Mouse (Mus musculus): Measurements from ENCODE around the gene Fam117a. TPM values are rescaled to one million over a fixed set of nuclear protein-coding genes. Genes with fewer than 3 reads are reported as not detected.
"Not testable (repeated sequence)": the region's sequence is repeated elsewhere in the genome, so short reads cannot be mapped to it uniquely, and the experiment has no call there.

Fam117a gene
- polyA plus RNA-seq, 1 experiment from 2014 or later = 8.8 TPM

DNA sequence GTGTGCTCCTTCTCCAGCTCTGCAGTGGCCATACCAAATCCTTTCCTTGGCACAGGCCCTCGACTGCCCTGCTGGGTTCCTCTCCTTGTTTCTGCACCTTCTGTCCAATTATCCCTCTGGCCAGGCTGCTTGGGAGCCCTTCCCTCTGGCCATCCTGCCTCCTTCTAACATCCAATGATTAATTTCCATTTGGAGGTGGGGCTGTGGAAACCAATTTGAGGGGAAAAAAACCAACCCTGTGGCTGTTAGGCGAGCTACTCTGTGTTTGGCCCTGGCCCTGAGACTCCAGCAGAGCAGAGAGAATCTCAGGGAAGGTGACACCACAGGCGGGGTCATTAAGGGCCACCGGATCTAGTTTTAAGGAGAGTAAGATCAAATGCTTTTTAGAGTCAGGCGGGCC, 65.4 kb downstream of the Fam117a start:
- ATAC-seq = no peak
- H3K27ac ChIP-seq (ENCODE audit: low read length) = 0 out of 2 replicates have a peak overlapping the region, but pooled peaks have one; percentile 11
- no peak overlapping the region for H3K4me3 ChIP-seq (ENCODE audit: low read length)
- H3K4me1 ChIP-seq (ENCODE audit: control insufficient read depth, insufficient read depth, low read length) = no peaks in the 10 kb centered on the region
- H3K36me3 ChIP-seq (ENCODE audit: control insufficient read depth, insufficient read depth, low read length) = no peaks in the 10 kb centered on the region
- H3K9ac ChIP-seq (ENCODE audit: low read depth, low read length) = no peak overlapping the region
- no peaks in the 10 kb centered on the region for H3K27me3 ChIP-seq (replicated peaks; ENCODE audit: control insufficient read depth, insufficient read depth, low read length)
- H3K4me2 ChIP-seq (ENCODE audit: low read depth, low read length) = no peak overlapping the region
- WGBS = 32% methylated on average over 5 of the region's 5 CpGs
- H3K9me3 ChIP-seq (ENCODE audit: control insufficient read depth, low read length) = no peaks in the 10 kb centered on the region

DNA sequence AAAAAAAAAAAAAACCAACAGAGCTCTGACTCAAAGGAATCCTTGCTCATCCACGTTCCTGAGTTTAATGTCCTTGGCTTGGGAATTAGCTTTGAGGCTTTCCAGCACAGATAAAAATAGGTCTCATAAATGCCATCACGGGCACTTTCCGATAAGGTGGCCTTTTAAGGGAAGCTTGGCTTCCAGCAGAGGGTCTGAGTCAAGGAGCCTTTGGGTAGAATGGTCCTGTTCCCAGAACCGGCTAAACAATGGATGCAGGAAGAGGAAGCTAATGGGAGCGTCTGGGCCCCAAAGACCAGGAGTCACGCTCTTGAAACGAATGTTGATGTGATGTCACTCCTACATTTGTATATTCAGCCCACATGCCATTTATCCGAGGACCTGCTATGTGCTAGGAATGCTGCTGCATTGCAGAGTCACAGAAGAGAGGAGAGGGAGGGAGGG, 65.9 kb downstream of the Fam117a start:
- peak; percentile 38; the same call in 1 of the 2 replicates for ATAC-seq
- Histone ChIP-seq H3K4me3 (ENCODE audit: low read length) (no peak overlapping the region), H3K4me1 (ENCODE audit: control insufficient read depth, insufficient read depth, low read length) (no peaks in the 10 kb centered on the region), H3K27ac (ENCODE audit: low read length) (no peak overlapping the region), H3K9me3 (ENCODE audit: control insufficient read depth, low read length) (no peaks in the 10 kb centered on the region), H3K27me3 (replicated peaks; ENCODE audit: control insufficient read depth, insufficient read depth, low read length) (no peaks in the 10 kb centered on the region), H3K36me3 (ENCODE audit: control insufficient read depth, insufficient read depth, low read length) (no peaks in the 10 kb centered on the region), H3K9ac (ENCODE audit: low read depth, low read length) (no peak overlapping the region), H3K4me2 (ENCODE audit: low read depth, low read length) (no peak overlapping the region)
- 26% methylated on average over 8 of the region's 8 CpGs for WGBS

DNA sequence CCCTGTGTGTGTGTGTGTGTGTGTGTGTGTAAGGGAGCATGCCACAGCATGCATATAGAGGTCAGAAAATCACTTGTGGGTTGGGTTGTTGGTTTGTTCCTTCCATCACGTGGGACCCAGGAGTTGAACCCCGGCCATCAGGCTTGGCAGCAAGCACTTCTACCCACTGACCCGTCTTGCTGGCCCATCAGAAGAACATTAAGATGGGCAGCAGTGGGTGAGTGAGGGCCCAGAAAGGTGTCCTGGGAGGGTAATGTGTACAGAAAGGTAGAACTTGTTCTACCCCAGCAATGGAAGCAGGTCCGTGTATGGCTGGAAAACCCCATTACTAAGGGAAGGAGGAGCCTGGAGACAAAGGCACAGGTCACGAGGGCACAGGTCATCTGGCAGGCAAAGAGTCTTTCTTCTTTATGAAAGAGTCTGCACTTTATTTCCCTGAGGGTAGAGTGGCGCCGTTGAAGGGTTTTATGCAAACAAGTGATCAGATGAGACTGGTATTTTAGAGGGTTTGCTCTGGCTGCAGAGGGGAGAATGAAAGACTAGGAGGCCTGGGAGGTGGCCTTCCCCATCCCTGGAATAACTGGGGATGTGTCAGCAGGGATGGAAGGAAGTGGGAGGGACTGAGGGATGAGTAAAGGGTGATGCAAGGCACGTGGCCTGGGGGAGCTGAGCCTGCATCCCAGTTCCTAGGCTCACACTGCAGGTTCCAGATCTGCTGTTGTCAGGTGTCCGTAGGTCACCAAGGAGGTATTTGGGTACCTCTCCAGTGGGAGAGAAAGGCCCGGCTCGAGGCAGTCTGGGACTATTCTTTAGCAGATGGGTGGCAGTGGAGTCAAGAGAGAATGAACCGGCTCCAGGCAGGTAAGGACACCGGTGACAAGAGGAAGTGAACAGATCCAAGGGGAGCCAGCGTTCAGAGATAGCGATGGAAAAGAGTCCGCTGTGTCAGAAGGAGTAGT, 66.8 kb downstream of the Fam117a start:
- Histone ChIP-seq H3K36me3 (ENCODE audit: control insufficient read depth, insufficient read depth, low read length) (no peaks in the 10 kb centered on the region), H3K4me3 (ENCODE audit: low read length) (no peak overlapping the region), H3K27ac (ENCODE audit: low read length) (no peak overlapping the region), H3K9me3 (ENCODE audit: control insufficient read depth, low read length) (no peaks in the 10 kb centered on the region), H3K9ac (ENCODE audit: low read depth, low read length) (no peak overlapping the region), H3K4me1 (ENCODE audit: control insufficient read depth, insufficient read depth, low read length) (no peaks in the 10 kb centered on the region), H3K27me3 (replicated peaks; ENCODE audit: control insufficient read depth, insufficient read depth, low read length) (no peaks in the 10 kb centered on the region), H3K4me2 (ENCODE audit: low read depth, low read length) (no peak overlapping the region)
- WGBS = 72% methylated on average over 16 of the region's 16 CpGs
- ATAC-seq = no peak

DNA sequence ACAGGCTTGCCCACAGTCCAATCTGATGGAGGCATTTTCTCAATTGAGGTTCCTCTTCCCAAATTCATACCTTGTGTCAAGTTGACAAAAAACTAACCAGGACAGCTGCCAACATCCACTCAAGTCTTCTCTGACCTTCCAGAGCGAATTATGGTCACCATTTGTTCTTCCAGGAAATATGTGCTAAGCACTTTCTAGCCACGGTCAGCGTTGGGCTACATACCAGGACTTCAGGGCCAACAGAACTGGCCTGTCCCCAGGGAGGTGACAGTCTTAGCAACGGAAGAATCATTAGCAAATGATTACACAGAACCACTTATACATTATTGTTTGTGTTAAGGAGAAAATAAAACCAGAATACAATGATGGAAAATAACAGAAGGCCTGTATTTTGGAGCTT, 69.0 kb downstream of the Fam117a start:
- H3K4me3 ChIP-seq (ENCODE audit: low read length) = no peak overlapping the region
- no peaks in the 10 kb centered on the region for H3K27me3 ChIP-seq (replicated peaks; ENCODE audit: control insufficient read depth, insufficient read depth, low read length)
- H3K36me3 ChIP-seq (ENCODE audit: control insufficient read depth, insufficient read depth, low read length) = no peaks in the 10 kb centered on the region
- H3K9ac ChIP-seq (ENCODE audit: low read depth, low read length) = no peak overlapping the region
- H3K27ac ChIP-seq (ENCODE audit: low read length) = no peak overlapping the region
- WGBS = 64% methylated on average over 4 of the region's 4 CpGs
- H3K9me3 ChIP-seq (ENCODE audit: control insufficient read depth, low read length) = no peaks in the 10 kb centered on the region
- no peaks in the 10 kb centered on the region for H3K4me1 ChIP-seq (ENCODE audit: control insufficient read depth, insufficient read depth, low read length)
- H3K4me2 ChIP-seq (ENCODE audit: low read depth, low read length) = no peak overlapping the region
- no peak for ATAC-seq

DNA sequence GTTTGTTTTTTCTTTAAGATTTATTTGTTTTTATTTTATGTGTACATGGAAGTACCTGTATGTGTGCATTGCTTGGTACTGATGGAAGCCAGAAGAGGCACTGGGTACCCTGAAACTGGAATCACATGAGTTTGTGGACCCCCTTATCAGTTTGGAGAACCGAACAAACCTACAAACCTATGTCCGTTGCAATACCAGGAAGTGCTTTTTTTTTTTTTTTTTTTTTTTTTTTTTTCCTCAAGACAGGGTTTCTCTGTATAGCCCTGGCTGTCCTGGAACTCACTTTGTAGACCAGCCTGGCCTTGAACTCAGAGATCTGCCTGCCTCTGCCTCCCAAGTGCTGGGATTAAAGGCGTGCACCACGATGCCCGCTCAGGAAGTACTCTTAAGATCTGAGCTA, 69.6 kb downstream of the Fam117a start:
- not testable (repeated sequence) for H3K27me3 ChIP-seq (replicated peaks; ENCODE audit: control insufficient read depth, insufficient read depth, low read length); H3K36me3 ChIP-seq (ENCODE audit: control insufficient read depth, insufficient read depth, low read length); H3K27ac ChIP-seq (ENCODE audit: low read length); H3K9me3 ChIP-seq (ENCODE audit: control insufficient read depth, low read length); ATAC-seq; H3K4me1 ChIP-seq (ENCODE audit: control insufficient read depth, insufficient read depth, low read length); H3K9ac ChIP-seq (ENCODE audit: low read depth, low read length); H3K4me2 ChIP-seq (ENCODE audit: low read depth, low read length); H3K4me3 ChIP-seq (ENCODE audit: low read length)
- 92% methylated on average over 5 of the region's 5 CpGs for WGBS

DNA sequence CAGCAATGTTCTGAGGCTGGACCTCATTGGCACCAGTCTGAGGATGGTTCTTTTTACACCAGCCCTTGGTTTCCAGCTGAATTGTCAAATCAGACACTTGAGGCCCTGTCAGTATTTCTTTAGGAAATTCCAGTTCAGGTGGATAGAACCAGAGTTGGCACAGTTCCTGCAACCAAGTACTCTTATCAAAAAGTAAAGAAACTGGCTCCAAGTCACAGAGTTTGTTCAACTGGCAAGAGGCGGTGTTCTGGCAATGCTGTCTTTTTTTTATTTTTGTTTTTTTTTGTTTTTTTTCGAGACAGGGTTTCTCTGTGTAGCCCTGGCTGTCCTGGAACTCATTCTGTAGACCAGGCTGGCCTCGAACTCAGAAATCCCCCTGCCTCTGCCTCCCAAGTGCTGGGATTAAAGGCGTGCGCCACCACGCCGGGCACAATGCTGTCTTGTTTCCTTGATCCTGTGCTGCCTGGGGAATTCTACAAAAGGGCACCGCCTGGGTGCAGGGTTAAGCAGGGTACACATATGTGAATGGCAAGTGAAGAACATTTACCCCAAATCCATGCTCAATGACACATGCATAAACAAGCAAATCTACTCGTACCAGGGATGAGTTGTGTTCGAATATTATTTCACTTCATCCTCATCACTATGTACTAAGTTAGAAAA, 72.8 kb downstream of the Fam117a start:
- Histone ChIP-seq H3K27me3 (replicated peaks; ENCODE audit: control insufficient read depth, insufficient read depth, low read length) (0 out of 2 replicates have a peak, but pooled peaks cover 2% of the 10 kb centered on the region), H3K9me3 (ENCODE audit: control insufficient read depth, low read length) (no peaks in the 10 kb centered on the region), H3K27ac (ENCODE audit: low read length) (no peak overlapping the region), H3K36me3 (ENCODE audit: control insufficient read depth, insufficient read depth, low read length) (no peaks in the 10 kb centered on the region), H3K4me3 (ENCODE audit: low read length) (no peak overlapping the region), H3K4me1 (ENCODE audit: control insufficient read depth, insufficient read depth, low read length) (no peaks in the 10 kb centered on the region), H3K9ac (ENCODE audit: low read depth, low read length) (no peak overlapping the region), H3K4me2 (ENCODE audit: low read depth, low read length) (no peak overlapping the region)
- 89% methylated on average over 10 of the region's 10 CpGs for WGBS
- no peak for ATAC-seq

DNA sequence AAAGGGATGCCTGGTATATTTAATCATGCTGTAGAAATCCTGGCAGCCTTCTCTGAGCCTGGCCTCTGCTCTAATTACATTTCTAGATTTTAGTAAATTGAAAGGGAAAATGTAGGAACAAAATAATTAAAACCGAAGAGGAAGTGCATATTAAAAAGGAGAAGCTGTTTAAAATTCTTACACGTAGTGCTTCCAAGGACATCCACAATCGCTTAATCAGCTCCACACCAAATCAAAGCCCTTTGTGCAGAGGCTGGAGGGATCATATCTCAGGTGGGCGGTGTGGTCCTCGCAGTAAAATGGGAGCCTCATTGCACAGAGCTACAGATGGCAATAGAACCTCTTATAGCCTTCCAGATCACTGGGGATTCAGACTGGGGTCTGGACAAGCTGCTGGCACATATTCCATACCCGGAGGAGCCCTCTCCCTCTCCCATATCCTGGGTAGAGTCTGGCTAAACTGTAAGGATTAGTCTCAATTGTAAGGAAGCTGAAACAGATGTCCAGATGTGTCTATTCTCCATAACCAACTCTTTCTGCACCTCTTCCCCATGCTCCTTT, 74.7 kb downstream of the Fam117a start:
- 64% methylated on average over 6 of the region's 6 CpGs for WGBS
- Histone ChIP-seq H3K27ac (ENCODE audit: low read length) (no peak overlapping the region), H3K9ac (ENCODE audit: low read depth, low read length) (no peak overlapping the region), H3K9me3 (ENCODE audit: control insufficient read depth, low read length) (no peaks in the 10 kb centered on the region), H3K4me1 (ENCODE audit: control insufficient read depth, insufficient read depth, low read length) (peaks cover 9% of the 10 kb centered on the region), H3K4me2 (ENCODE audit: low read depth, low read length) (no peak overlapping the region), H3K36me3 (ENCODE audit: control insufficient read depth, insufficient read depth, low read length) (no peaks in the 10 kb centered on the region), H3K27me3 (replicated peaks; ENCODE audit: control insufficient read depth, insufficient read depth, low read length) (0 out of 2 replicates have a peak, but pooled peaks cover 2% of the 10 kb centered on the region), H3K4me3 (ENCODE audit: low read length) (no peak overlapping the region)
- no peak for ATAC-seq

DNA sequence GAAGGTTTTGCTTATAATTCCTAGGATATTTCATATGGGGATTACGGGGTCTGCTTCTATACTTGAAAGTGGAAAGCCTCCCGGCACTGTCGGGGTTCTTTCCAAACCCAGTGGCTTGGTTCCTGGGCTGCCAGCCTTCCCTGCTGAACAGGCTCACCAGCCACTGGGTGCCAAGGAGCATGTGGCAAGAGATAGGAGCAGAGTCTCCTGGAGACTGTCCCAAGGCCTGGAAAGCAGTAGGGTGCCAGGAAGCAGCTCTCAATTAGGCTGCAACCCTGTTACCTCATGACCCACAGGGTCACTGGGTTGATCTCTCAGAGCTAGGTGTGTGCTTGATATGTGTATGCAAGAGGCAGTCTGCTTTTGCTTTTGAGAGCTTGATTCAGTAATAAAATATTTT, 75.8 kb downstream of the Fam117a start:
- WGBS = 91% methylated on average over 3 of the region's 3 CpGs
- no peaks in the 10 kb centered on the region for H3K36me3 ChIP-seq (ENCODE audit: control insufficient read depth, insufficient read depth, low read length)
- H3K9ac ChIP-seq (ENCODE audit: low read depth, low read length) = no peak overlapping the region
- H3K27ac ChIP-seq (ENCODE audit: low read length) = no peak overlapping the region
- H3K4me3 ChIP-seq (ENCODE audit: low read length) = no peak overlapping the region
- H3K4me2 ChIP-seq (ENCODE audit: low read depth, low read length) = no peak overlapping the region
- no peaks in the 10 kb centered on the region for H3K9me3 ChIP-seq (ENCODE audit: control insufficient read depth, low read length)
- H3K27me3 ChIP-seq (replicated peaks; ENCODE audit: control insufficient read depth, insufficient read depth, low read length) = 0 out of 2 replicates have a peak, but pooled peaks cover 2% of the 10 kb centered on the region
- ATAC-seq = no peak
- peaks cover 9% of the 10 kb centered on the region for H3K4me1 ChIP-seq (ENCODE audit: control insufficient read depth, insufficient read depth, low read length)
